Mouse (Mus musculus) MEL-GATA-1-ER (cell line): Measurements from ENCODE around the gene Slc25a36.

Experiments used
- DNase-seq: peaks from one replicate; pipeline ENCODE4 v3.0.0-alpha.2; 2012; ENCODE audit warnings: low read depth; ENCODE audit errors: extremely low read depth

Slc25a36 gene

GRCm38 (mm10) chr9:97112238-97112637, 1.3 kb upstream of the Slc25a36 start:
- no peak for DNase-seq

- no peak for DNase-seq
Measured at GRCm38 (mm10) chr9:97111506-97111905, 549 bp upstream of the Slc25a36 start.

- DNase-seq = no peak
Measured at GRCm38 (mm10) chr9:97106481-97107160, 4.3 kb downstream of the Slc25a36 start.

- peak; percentile 25 for DNase-seq
Measured at GRCm38 (mm10) chr9:97105400-97105985, 5.5 kb downstream of the Slc25a36 start.

- DNase-seq = no peak
Measured at GRCm38 (mm10) chr9:97103376-97104061, 7.4 kb downstream of the Slc25a36 start.

GRCm38 (mm10) chr9:97098985-97099384, 12.0 kb downstream of the Slc25a36 start:
- no peak for DNase-seq

GRCm38 (mm10) chr9:97096180-97096579, 14.8 kb downstream of the Slc25a36 start:
- no peak for DNase-seq

- no peak for DNase-seq
Measured at GRCm38 (mm10) chr9:97087850-97088249, 23.1 kb downstream of the Slc25a36 start.

- no peak for DNase-seq
Measured at GRCm38 (mm10) chr9:97084628-97085027, 26.3 kb downstream of the Slc25a36 start.

GRCm38 (mm10) chr9:97081106-97081862, 29.7 kb downstream of the Slc25a36 start:
- DNase-seq = no peak

GRCm38 (mm10) chr9:97069911-97070310, 41.0 kb downstream of the Slc25a36 start:
- DNase-seq = no peak

- no peak for DNase-seq
Measured at GRCm38 (mm10) chr9:97069466-97069865, 41.5 kb downstream of the Slc25a36 start.

GRCm38 (mm10) chr9:97068201-97069095, 42.5 kb downstream of the Slc25a36 start:
- DNase-seq = peak; percentile 48

- no peak for DNase-seq
Measured at GRCm38 (mm10) chr9:97067761-97068160, 43.2 kb downstream of the Slc25a36 start.

- DNase-seq = no peak
Measured at GRCm38 (mm10) chr9:97065885-97066284, 45.1 kb downstream of the Slc25a36 start.

- DNase-seq = no peak
Measured at GRCm38 (mm10) chr9:97065216-97065615, 45.7 kb downstream of the Slc25a36 start.

- DNase-seq = no peak
Measured at GRCm38 (mm10) chr9:97064161-97064560, 46.8 kb downstream of the Slc25a36 start.

- DNase-seq = no peak
Measured at GRCm38 (mm10) chr9:97061696-97062095, 49.3 kb downstream of the Slc25a36 start.

- no peak for DNase-seq
Measured at GRCm38 (mm10) chr9:97056541-97057338, 54.2 kb downstream of the Slc25a36 start.

- no peak for DNase-seq
Measured at GRCm38 (mm10) chr9:97055906-97056305, 55.1 kb downstream of the Slc25a36 start.
